Mouse (Mus musculus) hindbrain, embryonic 16.5 days (tissue): ENCODE data around the gene Vmn1r118. TPM values are rescaled to one million over a fixed set of nuclear protein-coding genes. Genes with fewer than 3 reads are reported as not detected.
"Not testable (repeated sequence)": the region's sequence is repeated elsewhere in the genome, so short reads cannot be mapped to it uniquely, and the experiment has no call there.

Experiments used
- ATAC-seq: fragments of 200-750 bp; cut with Nextera tagmentation; 2 replicates; pipeline ENCODE4 v1.8.0; 2017; ENCODE audit warnings: moderate TSS enrichment, moderate library complexity
- H3K27ac ChIP-seq: fragments of 300-500 bp; sonication (generic); 2 replicates; pipeline ENCODE4 v1.5.1; 2014; ENCODE audit warnings: low read depth, mild to moderate bottlenecking, control low read depth, low read length, moderate library complexity
- H3K27me3 ChIP-seq: fragments of 300-500 bp; sonication (generic); replicated peaks from 2 replicates; pipeline ENCODE4 v1.6.1; 2014; ENCODE audit warnings: low read length; ENCODE audit not compliant: control insufficient read depth, insufficient read depth
- H3K36me3 ChIP-seq: fragments of 300-500 bp; sonication (generic); 2 replicates; pipeline ENCODE4 v1.6.1; 2014; ENCODE audit warnings: mild to moderate bottlenecking, low read length, moderate library complexity, mixed read lengths; ENCODE audit not compliant: control insufficient read depth, insufficient read depth
- H3K4me1 ChIP-seq: fragments of 300-500 bp; sonication (generic); 2 replicates; pipeline ENCODE4 v1.6.1; 2014; ENCODE audit warnings: low read depth, low read length; ENCODE audit not compliant: control insufficient read depth, insufficient read depth
- H3K4me2 ChIP-seq: fragments of 300-500 bp; sonication (generic); 2 replicates; pipeline ENCODE4 v1.6.1; 2014; ENCODE audit warnings: mild to moderate bottlenecking, low read length, control low read depth, moderate library complexity
- H3K4me3 ChIP-seq: fragments of 300-500 bp; sonication (generic); 2 replicates; pipeline ENCODE4 v1.5.1; 2014; ENCODE audit warnings: mild to moderate bottlenecking, low read length, control low read depth, moderate library complexity
- H3K9ac ChIP-seq: fragments of 300-500 bp; sonication (generic); 2 replicates; pipeline ENCODE4 v1.6.1; 2014; ENCODE audit warnings: low read depth, mild to moderate bottlenecking, control low read depth, low read length, moderate library complexity
- H3K9me3 ChIP-seq: fragments of 300-500 bp; sonication (generic); 2 replicates; pipeline ENCODE4 v1.6.1; 2014; ENCODE audit warnings: mild to moderate bottlenecking, low read length, moderate library complexity; ENCODE audit not compliant: control insufficient read depth
- WGBS: fragments of 180-500 bp; shearing (Covaris S2); extraction: QIAGEN DNeasy Blood & Tissue Kit; methylation state at CpG from one replicate; pipeline ENCODE4 v1.1.7; 2014; 5-methylcytosine and 5-hydroxymethylcytosine counted together
- polyA plus RNA-seq: library from polyadenylated mRNA; unstranded; fragments of >200 nt; fragmentation: Nextera tagmentation; extraction: Ambion mirVana; gene quantifications from 2 replicates; pipeline ENCODE4 v1.2.1, GENCODE M21; 2015

The Vmn1r118 gene
- polyA plus RNA-seq = not detected in 2 replicates

DNA sequence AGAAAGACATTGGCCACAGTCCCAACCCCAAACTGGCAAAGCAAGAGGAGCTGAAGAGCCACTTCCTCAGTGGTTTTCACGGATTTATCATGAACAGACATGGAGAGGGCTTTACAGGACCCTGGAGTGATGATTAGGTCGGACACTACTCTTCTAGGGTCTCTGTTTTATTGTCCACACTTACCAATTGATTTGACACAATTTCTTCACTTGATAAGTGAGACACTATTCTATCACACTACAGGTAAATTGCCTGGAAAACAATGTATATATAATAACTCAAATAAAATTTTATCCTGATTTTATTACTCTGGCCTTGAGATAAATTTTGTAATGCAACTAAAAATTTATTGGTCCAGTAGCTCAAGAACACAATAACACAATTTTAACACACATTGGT is at the start of gene Vmn1r118:
Gene Vmn1r118 (minus strand): TSS at position 101 of the 400 bp plus-strand sequence.
- not testable (repeated sequence) for H3K27ac ChIP-seq, H3K36me3 ChIP-seq, H3K27me3 ChIP-seq, H3K9me3 ChIP-seq, H3K4me1 ChIP-seq, H3K4me3 ChIP-seq, H3K9ac ChIP-seq, H3K4me2 ChIP-seq, ATAC-seq
- WGBS = no CpG with 5 or more reads among the region's 2 CpGs

DNA sequence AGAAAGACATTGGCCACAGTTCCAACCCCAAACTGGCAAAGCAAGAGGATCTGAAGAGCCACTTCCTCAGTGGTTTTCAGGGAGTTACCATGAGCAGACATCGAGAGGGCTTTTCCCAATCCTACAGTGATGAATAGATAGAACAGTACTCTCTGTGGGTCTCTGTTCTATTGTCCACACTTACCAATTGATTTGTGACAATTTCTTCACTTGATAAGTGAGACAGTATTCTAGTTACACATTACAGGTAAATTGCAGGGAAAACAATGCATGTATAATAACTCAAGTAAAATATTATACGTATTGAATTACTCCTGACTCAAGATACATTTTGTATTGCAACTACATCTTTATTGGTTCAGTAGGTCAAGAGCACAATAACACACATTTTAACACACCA is 28.1 kb downstream of the Vmn1r118 start, which contains the start of gene Vmn1r117:
Gene Vmn1r117 (minus strand): TSS at position 101 of the 400 bp plus-strand sequence.
- H3K9ac ChIP-seq, H3K4me2 ChIP-seq, H3K27ac ChIP-seq, ATAC-seq, H3K4me3 ChIP-seq, H3K36me3 ChIP-seq, H3K9me3 ChIP-seq, H3K4me1 ChIP-seq, H3K27me3 ChIP-seq: not testable (repeated sequence)
- WGBS = no CpG with 5 or more reads among the region's 2 CpGs

DNA sequence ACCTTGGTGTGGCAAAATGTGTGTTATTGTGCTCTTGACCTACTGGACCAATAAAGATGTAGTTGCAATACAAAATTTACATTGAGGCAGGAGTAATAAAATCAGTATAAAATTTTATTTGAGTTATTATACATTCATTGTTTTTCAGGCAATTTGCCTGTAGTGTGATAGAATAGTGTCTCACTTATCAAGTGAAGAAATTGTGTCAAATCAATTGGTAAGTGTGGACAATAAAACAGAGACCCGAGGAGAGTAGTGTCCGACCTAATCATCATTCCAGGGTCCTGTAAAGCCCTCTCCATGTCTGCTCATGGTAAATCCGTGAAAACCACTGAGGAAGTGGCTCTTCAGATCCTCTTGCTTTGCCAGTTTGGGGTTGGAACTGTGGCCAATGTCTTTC is 40.2 kb downstream of the Vmn1r118 start, which contains the start of gene Vmn1r116:
Gene Vmn1r116 (plus strand): TSS at position 301 of the 400 bp plus-strand sequence.
- not testable (repeated sequence) for H3K36me3 ChIP-seq

More for the DNA sequence above, 40.2 kb downstream of the Vmn1r118 start, which contains the start of gene Vmn1r116:
- ATAC-seq, H3K9me3 ChIP-seq, H3K27ac ChIP-seq, H3K4me1 ChIP-seq, H3K9ac ChIP-seq, H3K27me3 ChIP-seq, H3K4me3 ChIP-seq, H3K4me2 ChIP-seq: not testable (repeated sequence)
- no CpG with 5 or more reads among the region's 3 CpGs for WGBS

Other genes with a start within 250 kb of the Vmn1r118 start
- gene Vmn1r107, start 243.4 kb downstream of the Vmn1r118 start, polyA plus RNA-seq = not detected in 2 replicates
- gene Vmn1r111, start 209.1 kb downstream of the Vmn1r118 start, polyA plus RNA-seq = not detected in 2 replicates
- not detected in 2 replicates for gene Gm10668, start 181.7 kb downstream of the Vmn1r118 start, polyA plus RNA-seq
- gene Vmn1r112, start 141.2 kb downstream of the Vmn1r118 start, polyA plus RNA-seq = not detected in 2 replicates
- not detected in 2 replicates for gene Vmn1r113, start 125.1 kb downstream of the Vmn1r118 start, polyA plus RNA-seq
- not detected in 2 replicates for gene Vmn1r114, start 100.2 kb downstream of the Vmn1r118 start, polyA plus RNA-seq
- gene Vmn1r115, start 67.4 kb downstream of the Vmn1r118 start, polyA plus RNA-seq = not detected in 2 replicates
- not detected in 2 replicates for gene Vmn1r116, start 40.1 kb downstream of the Vmn1r118 start, polyA plus RNA-seq
- gene Vmn1r117, start 28.2 kb downstream of the Vmn1r118 start, polyA plus RNA-seq = not detected in 2 replicates
- not detected in 2 replicates for gene Vmn1r119, start 100.1 kb upstream of the Vmn1r118 start, polyA plus RNA-seq
- not detected in 2 replicates for gene Vmn1r120, start 141.4 kb upstream of the Vmn1r118 start, polyA plus RNA-seq
- not detected in 2 replicates for gene Vmn1r121, start 186.2 kb upstream of the Vmn1r118 start, polyA plus RNA-seq
- gene Vmn1r122, start 221.8 kb upstream of the Vmn1r118 start, polyA plus RNA-seq = not detected in 2 replicates
- gene Vmn1r123, start 249.8 kb upstream of the Vmn1r118 start, polyA plus RNA-seq = not detected in 2 replicates